Mouse (Mus musculus) stomach, embryonic 14.5 days (tissue): ENCODE measurements around the gene S100a11. TPM values are rescaled to one million over a fixed set of nuclear protein-coding genes. Genes with fewer than 3 reads are reported as not detected.

ENCODE experiments used
- ATAC-seq: fragments of 200-750 bp; cut with Nextera tagmentation; 2 replicates; pipeline ENCODE4 v1.8.0; 2017; ENCODE audit warnings: low read depth, moderate TSS enrichment; ENCODE audit not compliant: insufficient number of reproducible peaks, insufficient read depth, low FRiP score
- H3K27ac ChIP-seq: fragments of 300-500 bp; sonication (generic); 2 replicates; pipeline ENCODE4 v1.5.1; 2014; ENCODE audit warnings: mild to moderate bottlenecking, low read length, moderate library complexity, mixed read lengths
- H3K27me3 ChIP-seq: fragments of 300-500 bp; sonication (generic); 2 replicates; pipeline ENCODE4 v1.6.1; 2014; ENCODE audit warnings: low read length, control low read depth, mixed read lengths; ENCODE audit not compliant: control insufficient read depth, insufficient read depth
- H3K36me3 ChIP-seq: fragments of 300-500 bp; sonication (generic); 2 replicates; pipeline ENCODE4 v1.6.1; 2014; ENCODE audit warnings: mild to moderate bottlenecking, control low read depth, low read length, moderate library complexity, mixed read lengths; ENCODE audit not compliant: control insufficient read depth, insufficient read depth
- H3K4me1 ChIP-seq: fragments of 300-500 bp; sonication (generic); 2 replicates; pipeline ENCODE4 v1.6.1; 2014; ENCODE audit warnings: low read length, control low read depth, mixed read lengths; ENCODE audit not compliant: control insufficient read depth, insufficient read depth
- H3K4me2 ChIP-seq: fragments of 300-500 bp; sonication (generic); replicated peaks from 2 replicates; pipeline ENCODE4 v1.6.1; 2014; ENCODE audit warnings: low read depth, low read length, control low read depth
- H3K4me3 ChIP-seq: fragments of 300-500 bp; sonication (generic); 2 replicates; pipeline ENCODE4 v1.5.1; 2014; ENCODE audit warnings: low read depth, low read length, control low read depth
- H3K9ac ChIP-seq: fragments of 300-500 bp; sonication (generic); replicated peaks from 2 replicates; pipeline ENCODE4 v1.6.1; 2014; ENCODE audit warnings: low read depth, mild to moderate bottlenecking, control low read depth, low read length, moderate library complexity, mixed read lengths
- H3K9me3 ChIP-seq: fragments of 300-500 bp; sonication (generic); 2 replicates; pipeline ENCODE4 v1.6.1; 2016; ENCODE audit warnings: low read depth, low read length, control low read depth; ENCODE audit not compliant: control insufficient read depth
- whole genome bisulfite sequencing: fragments of 180-500 bp; shearing (Covaris S2); extraction: QIAGEN DNeasy Blood & Tissue Kit; methylation state at CpG from one replicate; pipeline ENCODE4 v1.1.7; 2014; 5-methylcytosine and 5-hydroxymethylcytosine counted together
- polyA plus RNA-seq: library from polyadenylated mRNA; unstranded; fragments of >200 nt; fragmentation: Nextera tagmentation; extraction: Ambion mirVana; gene quantifications from 2 replicates; pipeline ENCODE4 v1.2.1, GENCODE M21; 2014

Gene S100a11
- polyA plus RNA-seq, 1 experiment from 2014 or later: 1,785 TPM

- Histone ChIP-seq H3K9me3 (no peaks in the 10 kb centered on the region), H3K27me3 (no peaks in the 10 kb centered on the region), H3K36me3 (peaks cover 12% of the 10 kb centered on the region; the same call in 1 of the 2 replicates), H3K27ac (no peak overlapping the region), H3K9ac (no peak overlapping the region), H3K4me2 (peak overlapping the region; percentile 78), H3K4me1 (peaks cover 14% of the 10 kb centered on the region), H3K4me3 (no peak overlapping the region)
- no peak for ATAC-seq
- WGBS: 38% methylated on average over 4 of the region's 4 CpGs
Measured at GRCm38 (mm10) chr3:93557471-93557870, 37.2 kb downstream of the S100a11 start.

GRCm38 (mm10) chr3:93559961-93560360 is 39.7 kb downstream of the S100a11 start:
- Histone ChIP-seq H3K36me3 (peaks cover 16% of the 10 kb centered on the region; the same call in 1 of the 2 replicates), H3K9me3 (no peaks in the 10 kb centered on the region), H3K27me3 (no peaks in the 10 kb centered on the region), H3K27ac (no peak overlapping the region), H3K4me1 (peaks cover 10% of the 10 kb centered on the region; the same call in 1 of the 2 replicates), H3K9ac (no peak overlapping the region), H3K4me2 (no peak overlapping the region), H3K4me3 (no peak overlapping the region)
- no peak for ATAC-seq
- 84% methylated on average over 6 of the region's 6 CpGs for WGBS

- peak; percentile 18; the same call in 1 of the 2 replicates for ATAC-seq
- H3K4me2 ChIP-seq: no peak overlapping the region
Measured at GRCm38 (mm10) chr3:93562372-93562771, 42.1 kb downstream of the S100a11 start.

GRCm38 (mm10) chr3:93563216-93563615 is 42.9 kb downstream of the S100a11 start:
- 96% methylated on average over 4 of the region's 4 CpGs for WGBS
- Histone ChIP-seq H3K9ac (no peak overlapping the region), H3K36me3 (peaks cover 17% of the 10 kb centered on the region; the same call in 1 of the 2 replicates)

More at GRCm38 (mm10) chr3:93562372-93562771, 42.1 kb downstream of the S100a11 start:
- 0 out of 2 replicates have a peak, but pooled peaks cover 2% of the 10 kb centered on the region for H3K4me1 ChIP-seq
- H3K27ac ChIP-seq: no peak overlapping the region
- no peaks in the 10 kb centered on the region for H3K9me3 ChIP-seq
- no peaks in the 10 kb centered on the region for H3K27me3 ChIP-seq
- WGBS: 81% methylated on average over 2 of the region's 2 CpGs
- no peak overlapping the region for H3K9ac ChIP-seq
- H3K36me3 ChIP-seq: peaks cover 17% of the 10 kb centered on the region; the same call in 1 of the 2 replicates
- no peak overlapping the region for H3K4me3 ChIP-seq

GRCm38 (mm10) chr3:93566892-93567291 is 46.6 kb downstream of the S100a11 start:
- Histone ChIP-seq H3K4me3 (no peak overlapping the region), H3K27me3 (no peaks in the 10 kb centered on the region), H3K4me1 (no peaks in the 10 kb centered on the region), H3K27ac (no peak overlapping the region), H3K9me3 (no peaks in the 10 kb centered on the region), H3K4me2 (no peak overlapping the region), H3K36me3 (peaks cover 10% of the 10 kb centered on the region; the same call in 1 of the 2 replicates), H3K9ac (no peak overlapping the region)
- WGBS: 84% methylated on average over 3 of the region's 3 CpGs
- ATAC-seq: no peak

More at GRCm38 (mm10) chr3:93563216-93563615, 42.9 kb downstream of the S100a11 start:
- ATAC-seq: no peak
- no peak overlapping the region for H3K4me2 ChIP-seq
- no peaks in the 10 kb centered on the region for H3K4me1 ChIP-seq
- H3K27ac ChIP-seq: no peak overlapping the region
- no peaks in the 10 kb centered on the region for H3K27me3 ChIP-seq
- H3K4me3 ChIP-seq: no peak overlapping the region
- no peaks in the 10 kb centered on the region for H3K9me3 ChIP-seq

- H3K9me3 ChIP-seq: no peaks in the 10 kb centered on the region
- no peaks in the 10 kb centered on the region for H3K4me1 ChIP-seq
- no peaks in the 10 kb centered on the region for H3K27me3 ChIP-seq
- H3K4me3 ChIP-seq: no peak overlapping the region
- no peak for ATAC-seq
- no peak overlapping the region for H3K9ac ChIP-seq
- 93% methylated on average over 6 of the region's 6 CpGs for WGBS
- peaks cover 5% of the 10 kb centered on the region; the same call in 1 of the 2 replicates for H3K36me3 ChIP-seq
- H3K27ac ChIP-seq: no peak overlapping the region; the same call in 1 of the 2 replicates
- no peak overlapping the region for H3K4me2 ChIP-seq
Measured at GRCm38 (mm10) chr3:93567721-93568120, 47.4 kb downstream of the S100a11 start.

- Histone ChIP-seq H3K9ac (no peak overlapping the region), H3K4me1 (no peaks in the 10 kb centered on the region), H3K4me2 (no peak overlapping the region), H3K36me3 (peaks cover 5% of the 10 kb centered on the region; the same call in 1 of the 2 replicates), H3K27ac (peak overlapping the region; percentile 33; the same call in 1 of the 2 replicates), H3K27me3 (no peaks in the 10 kb centered on the region), H3K9me3 (no peaks in the 10 kb centered on the region), H3K4me3 (no peak overlapping the region)
- 51% methylated on average over 7 of the region's 7 CpGs for WGBS
- ATAC-seq: no peak
Measured at GRCm38 (mm10) chr3:93568428-93569040, 48.2 kb downstream of the S100a11 start.

- Histone ChIP-seq H3K4me1 (no peaks in the 10 kb centered on the region), H3K9me3 (no peaks in the 10 kb centered on the region), H3K9ac (no peak overlapping the region), H3K36me3 (peaks cover 5% of the 10 kb centered on the region; the same call in 1 of the 2 replicates), H3K4me2 (no peak overlapping the region), H3K4me3 (no peak overlapping the region), H3K27ac (peak overlapping the region; percentile 33; the same call in 1 of the 2 replicates), H3K27me3 (no peaks in the 10 kb centered on the region)
- no peak for ATAC-seq
- 47% methylated on average over 2 of the region's 2 CpGs for WGBS
Measured at GRCm38 (mm10) chr3:93569046-93569445, 48.8 kb downstream of the S100a11 start.
